9 mouse cellular contexts compared by ENCODE assay signal in genomic region chr3:105114269-105114668, GRCm38 (mm10). TPM values are rescaled to one million over a fixed set of nuclear protein-coding genes. Genes with fewer than 3 reads are reported as not detected.
DNase-seq lines count a peak whose midpoint lies in the region; ATAC-seq and TF ChIP-seq lines count a peak whose summit lies in the region.
"Had no signal": no experiment of that assay in that cellular context is flagged by ENCODE, and none has a peak within 500 bp of the region (broad histone marks: within the 10 kb centered on the region; RNA-seq: fewer than 3 reads in every experiment).

No protein-coding gene starts in this region.

- 0 out of 2 replicates have a peak, but pooled peaks have one; percentile 55 for ATAC-seq in forebrain, embryonic 14.5 days
- 0 out of 2 replicates have a peak, but pooled peaks have one; percentile 56 for ATAC-seq in hindbrain, embryonic 12.5 days (ENCODE audit: low FRiP score)

- TF ChIP-seq CTCF in MEL (IDR thresholded peaks at IDR 0.05 in 2 of 3, conservative IDR thresholded peaks at IDR 0.05 in 1 of 3; ENCODE audit: control insufficient read depth in 1 of 3, insufficient read depth in 1 of 3, low read depth in 2 of 3, low read length in 3 of 3, poor library complexity in 1 of 3, severe bottlenecking in 1 of 3), result peak; percentile 31 to 55 (median 46)

- TF ChIP-seq RAD21 in MEL (IDR thresholded peaks at IDR 0.05; ENCODE audit: low read depth, low read length), result peak; percentile 19

- H3K4me2 ChIP-seq in forebrain, embryonic 14.5 days (ENCODE audit: low read length), result no peak overlapping the region
- H3K4me2 ChIP-seq in hindbrain, embryonic 12.5 days (replicated peaks), result no peak overlapping the region
- H3K4me2 ChIP-seq: limb, embryonic 12.5 days had no signal

- no peaks in the 10 kb centered on the region for H3K36me3 ChIP-seq in MEL (ENCODE audit: control insufficient read depth in 1 of 2, insufficient read depth in 2 of 2, low read length in 2 of 2)
- no peaks in the 10 kb centered on the region for H3K36me3 ChIP-seq in forebrain, embryonic 14.5 days (ENCODE audit: control insufficient read depth, insufficient read depth, low read length)
- H3K36me3 ChIP-seq in hindbrain, embryonic 12.5 days, result no peaks in the 10 kb centered on the region
- H3K36me3 ChIP-seq: limb, embryonic 12.5 days had no signal

- H3K9ac ChIP-seq in MEL (ENCODE audit: control insufficient read depth, low read depth, low read length, poor library complexity, severe bottlenecking), result no peak overlapping the region
- no peak overlapping the region for H3K9ac ChIP-seq in forebrain, embryonic 14.5 days (ENCODE audit: low read length)
- no peak overlapping the region for H3K9ac ChIP-seq in hindbrain, embryonic 12.5 days
- H3K9ac ChIP-seq: limb, embryonic 12.5 days had no signal

- no peak for TF ChIP-seq POLR2A in MEL (IDR thresholded peaks at IDR 0.05; ENCODE audit: control insufficient read depth in 1 of 2, insufficient read depth in 1 of 2, low read depth in 1 of 2, low read length in 2 of 2, poor library complexity in 1 of 2)

- no peaks in the 10 kb centered on the region for H3K4me1 ChIP-seq in MEL (ENCODE audit: control insufficient read depth in 1 of 2, insufficient read depth in 2 of 2, low read length in 2 of 2)
- H3K4me1 ChIP-seq in forebrain, embryonic 14.5 days (ENCODE audit: control insufficient read depth, insufficient read depth, low read length), result no peaks in the 10 kb centered on the region
- no peaks in the 10 kb centered on the region for H3K4me1 ChIP-seq in hindbrain, embryonic 12.5 days

- 15% methylated on average over 2 of the region's 2 CpGs for WGBS in forebrain, embryonic 14.5 days
- 24% methylated on average over 2 of the region's 2 CpGs for WGBS in hindbrain, embryonic 12.5 days

- H3K79me2 ChIP-seq in MEL (ENCODE audit: control insufficient read depth, insufficient read depth, low read length, poor library complexity), result no peaks in the 10 kb centered on the region

- H3K27me3 ChIP-seq in MEL (ENCODE audit: control insufficient read depth in 1 of 2, insufficient read depth in 2 of 2, low read length in 2 of 2), result no peaks in the 10 kb centered on the region
- no peaks in the 10 kb centered on the region for H3K27me3 ChIP-seq in forebrain, embryonic 14.5 days (replicated peaks; ENCODE audit: control insufficient read depth, insufficient read depth, low read length)
- H3K27me3 ChIP-seq in hindbrain, embryonic 12.5 days, result peaks cover 3% of the 10 kb centered on the region; the same call in 1 of the 2 replicates
- H3K27me3 ChIP-seq: limb, embryonic 12.5 days had no signal

- no peaks in the 10 kb centered on the region for H3K9me3 ChIP-seq in MEL (replicated peaks; ENCODE audit: insufficient read depth, low read length)
- no peaks in the 10 kb centered on the region for H3K9me3 ChIP-seq in forebrain, embryonic 14.5 days (replicated peaks; ENCODE audit: control insufficient read depth, low read length)
- H3K9me3 ChIP-seq in hindbrain, embryonic 12.5 days (replicated peaks), result no peaks in the 10 kb centered on the region
- H3K9me3 ChIP-seq: limb, embryonic 12.5 days had no signal

- H3K4me3 ChIP-seq in MEL (ENCODE audit: control insufficient read depth in 1 of 2, insufficient read depth in 1 of 2, low read depth in 2 of 2, low read length in 2 of 2), result no peak overlapping the region
- no peak overlapping the region for H3K4me3 ChIP-seq in forebrain, embryonic 14.5 days (ENCODE audit: low read depth, low read length)
- no peak overlapping the region for H3K4me3 ChIP-seq in hindbrain, embryonic 12.5 days
- H3K4me3 ChIP-seq: limb, embryonic 12.5 days had no signal

- DNase-seq in MEL (ENCODE audit: low read depth, low spot score), result peak; percentile 31
- DNase-seq in c-Kit-positive CD71-positive TER-119-negative erythroid progenitor cells, embryonic 14.5 days (ENCODE audit: low read depth), result peak; percentile 40
- DNase-seq in forebrain, embryonic 14.5 days (ENCODE audit: low spot score), result peak; percentile 73
- DNase-seq in layer of hippocampus, adult 9-11 months, result peak; percentile 82
- DNase-seq in lung, postnatal 10 days, result peak; percentile 87
- peak; percentile 82 to 90 for DNase-seq in right cerebral cortex, adult 2 months (ENCODE audit: low spot score in 2 of 2)
- DNase-seq in urinary bladder, postnatal 25 days (ENCODE audit: low spot score), result peak; percentile 48

- TF ChIP-seq EP300 in MEL (IDR thresholded peaks at IDR 0.05; ENCODE audit: low read depth in 1 of 2, low read length in 2 of 2), result no peak

- H3K27ac ChIP-seq in MEL (ENCODE audit: control insufficient read depth, low read depth, low read length), result no peak overlapping the region
- no peak overlapping the region for H3K27ac ChIP-seq in forebrain, embryonic 14.5 days (ENCODE audit: low read depth, low read length)
- no peak overlapping the region for H3K27ac ChIP-seq in hindbrain, embryonic 12.5 days
- H3K27ac ChIP-seq: limb, embryonic 12.5 days had no signal

TF ChIP-seq in MEL, 35 proteins besides CTCF, POLR2A, EP300 and RAD21:
- TF ChIP-seq CHD2 (IDR thresholded peaks at IDR 0.05; ENCODE audit: low read length) (no peak), SMC3 (IDR thresholded peaks at IDR 0.05; ENCODE audit: low read depth, low read length) (peak; percentile 36)

RNA-seq across cellular contexts. Expression of gene 4930564D02Rik, which starts 47.6 kb away (rescaled TPM):
- not detected in 2 replicates for total RNA-seq in MEL (2012; rRNA removed)
- polyA plus RNA-seq in MEL (2012; ENCODE audit: insufficient read depth in 1 of 2, insufficient read length in 2 of 2, low read depth in 1 of 2, low replicate concordance in 2 of 2, missing spikeins in 1 of 2), result not detected
- polyA plus RNA-seq in forebrain, embryonic 14.5 days (2014; fragmentation: Nextera tagmentation; extraction: Ambion mirVana), result not detected in 2 replicates
- not detected in 2 replicates for polyA plus RNA-seq in hindbrain, embryonic 12.5 days (2016; fragmentation: Nextera tagmentation; extraction: Ambion mirVana)
- polyA plus RNA-seq: limb, embryonic 12.5 days had no signal

Comparison
In these comparisons a context has a peak if more than half of its experiments do, and no peak if none do; other contexts are left out.
1. DNase-seq: peak in every context shown above with its lines; median percentile 87 in lung, postnatal 10 days; 86 in right cerebral cortex, adult 2 months; 82 in layer of hippocampus, adult 9-11 months; 73 in forebrain, embryonic 14.5 days; 48 in urinary bladder, postnatal 25 days; 40 in c-Kit-positive CD71-positive TER-119-negative erythroid progenitor cells, embryonic 14.5 days; 31 in MEL.